Mouse (Mus musculus) kidney, adult 2 months (tissue): Measurements from ENCODE around the gene Ptprb. TPM values are rescaled to one million over a fixed set of nuclear protein-coding genes. Genes with fewer than 3 reads are reported as not detected.

Experiments
- DNase-seq: peaks from one replicate; pipeline ENCODE4 v3.0.0; 2021
- H3K27ac ChIP-seq: fragments of 200-500 bp; 2 replicates; pipeline ENCODE4 v1.5.1; 2012; ENCODE audit warnings: low read depth, low read length, control low read depth, inconsistent platforms; ENCODE audit not compliant: insufficient read depth
- H3K27me3 ChIP-seq: fragments of 200-500 bp; replicated peaks from 2 replicates; pipeline ENCODE4 v1.6.1; 2012; ENCODE audit warnings: mild to moderate bottlenecking, moderate library complexity, low read length, inconsistent platforms; ENCODE audit not compliant: control insufficient read depth, insufficient read depth
- H3K36me3 ChIP-seq: fragments of 200-500 bp; 2 replicates; pipeline ENCODE4 v1.6.1; 2012; ENCODE audit warnings: mild to moderate bottlenecking, moderate library complexity, low read length, inconsistent platforms; ENCODE audit not compliant: control insufficient read depth, insufficient read depth
- H3K4me1 ChIP-seq: fragments of 200-500 bp; 2 replicates; pipeline ENCODE4 v1.6.1; 2011; ENCODE audit warnings: low read length; ENCODE audit not compliant: control insufficient read depth, insufficient read depth
- H3K4me3 ChIP-seq: fragments of 200-500 bp; 2 replicates; pipeline ENCODE4 v1.5.1; 2011; ENCODE audit warnings: mild to moderate bottlenecking, low read depth, low read length, control low read depth; ENCODE audit not compliant: insufficient read depth
- CTCF ChIP-seq: fragments of 200-500 bp; conservative IDR thresholded peaks from 2 replicates; pipeline ENCODE4 v1.5.1; 2011; ENCODE audit warnings: low read depth, mild to moderate bottlenecking, control low read depth, low read length, moderate library complexity, mixed read lengths; ENCODE audit not compliant: insufficient read depth, insufficient read length
- POLR2A ChIP-seq: fragments of 200-500 bp; IDR thresholded peaks from one replicate; pipeline ENCODE4 v1.6.1; 2011; ENCODE audit warnings: low read depth, low read length, control low read depth
- WGBS: fragments of 180-500 bp; shearing (Covaris S2); methylation state at CpG from one replicate; pipeline ENCODE4 v1.1.7; 2018; 5-methylcytosine and 5-hydroxymethylcytosine counted together
- polyA plus RNA-seq: library from polyadenylated mRNA; depleted of rRNA; stranded (reverse); fragments of >200 nt; gene quantifications from 2 replicates; pipeline ENCODE4 v1.2.3, GENCODE M21; 2012

Ptprb gene
- polyA plus RNA-seq, 1 experiment, result 12.5 TPM

DNA sequence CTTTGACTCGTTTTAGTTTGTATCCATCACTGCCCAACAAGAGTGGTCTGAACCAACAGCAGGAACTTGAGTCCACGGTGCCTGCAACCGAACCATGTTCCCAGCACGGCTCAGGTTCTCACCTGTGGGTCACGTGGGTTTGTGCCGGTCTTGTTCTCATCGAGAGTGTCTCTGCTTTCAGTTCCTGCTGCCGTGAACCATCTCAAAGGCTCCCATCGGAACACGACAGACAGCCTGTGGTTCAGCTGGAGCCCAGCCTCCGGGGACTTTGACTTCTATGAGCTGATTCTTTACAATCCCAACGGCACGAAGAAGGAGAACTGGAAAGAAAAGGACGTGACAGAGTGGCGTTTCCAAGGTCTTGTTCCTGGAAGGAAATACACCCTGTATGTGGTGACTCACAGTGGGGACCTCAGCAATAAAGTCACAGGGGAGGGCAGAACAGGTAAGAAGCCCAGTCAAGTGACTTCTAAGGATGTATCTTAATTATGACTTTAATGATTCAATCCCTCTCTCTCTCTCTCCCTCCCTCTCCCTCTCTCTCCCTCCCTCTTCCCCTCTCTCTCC lies 71.4 kb downstream of the Ptprb start:
- no peak overlapping the region for H3K4me3 ChIP-seq
- no peak for DNase-seq
- no peaks in the 10 kb centered on the region for H3K36me3 ChIP-seq
- 80% methylated on average over 15 of the region's 15 CpGs for WGBS
- no peak overlapping the region for H3K27ac ChIP-seq
- H3K4me1 ChIP-seq, result no peaks in the 10 kb centered on the region
- no peak for TF ChIP-seq POLR2A
- TF ChIP-seq CTCF, result no peak
- H3K27me3 ChIP-seq, result no peaks in the 10 kb centered on the region

DNA sequence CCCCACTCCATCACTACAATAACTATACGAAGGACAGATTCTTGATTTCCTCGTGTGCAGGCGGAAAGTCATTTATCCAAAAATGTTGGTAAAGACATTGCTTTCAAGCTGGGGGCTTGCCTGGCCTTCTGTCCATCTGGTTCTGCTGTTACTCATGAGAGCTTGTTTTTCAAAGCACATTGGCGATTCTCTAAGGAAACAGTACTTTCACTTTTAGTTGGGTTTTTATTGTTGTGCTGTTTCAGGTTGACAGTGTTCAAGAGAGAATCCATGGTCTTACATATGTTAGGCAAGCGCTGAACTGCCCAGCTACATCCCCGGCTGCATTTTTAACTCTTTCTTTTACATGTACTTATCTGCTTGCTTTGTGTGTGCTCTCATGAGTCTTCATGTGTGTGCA lies 73.7 kb downstream of the Ptprb start:
- no peak overlapping the region for H3K27ac ChIP-seq
- no peaks in the 10 kb centered on the region for H3K4me1 ChIP-seq
- TF ChIP-seq POLR2A (no peak), CTCF (no peak)
- WGBS, result 79% methylated on average over 6 of the region's 6 CpGs
- H3K27me3 ChIP-seq, result no peaks in the 10 kb centered on the region
- no peaks in the 10 kb centered on the region for H3K36me3 ChIP-seq
- DNase-seq, result no peak
- no peak overlapping the region for H3K4me3 ChIP-seq

DNA sequence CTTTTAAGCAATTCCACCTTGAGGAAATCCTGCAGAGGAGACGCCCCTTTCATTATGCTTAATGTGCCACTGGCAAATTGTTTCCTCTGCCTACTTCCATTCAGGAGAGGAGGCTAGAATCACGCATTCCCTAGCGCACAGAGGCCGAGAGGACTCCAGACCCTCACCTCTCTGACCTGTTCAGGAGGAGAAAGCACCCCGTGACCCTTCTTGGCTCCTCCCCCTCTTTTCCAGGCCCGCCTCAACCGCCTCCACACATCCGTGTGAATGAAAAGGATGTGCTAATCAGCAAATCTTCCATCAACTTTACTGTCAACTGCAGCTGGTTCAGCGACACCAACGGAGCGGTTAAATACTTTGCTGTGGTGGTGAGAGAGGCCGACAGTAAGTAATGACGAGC lies 75.2 kb downstream of the Ptprb start:
- no peak overlapping the region for H3K4me3 ChIP-seq
- 26% methylated on average over 13 of the region's 13 CpGs for WGBS
- H3K27me3 ChIP-seq, result no peaks in the 10 kb centered on the region
- H3K27ac ChIP-seq, result no peak overlapping the region
- H3K36me3 ChIP-seq, result no peaks in the 10 kb centered on the region
- H3K4me1 ChIP-seq, result no peaks in the 10 kb centered on the region
- DNase-seq, result no peak
- no peak for TF ChIP-seq POLR2A
- TF ChIP-seq CTCF, result no peak

DNA sequence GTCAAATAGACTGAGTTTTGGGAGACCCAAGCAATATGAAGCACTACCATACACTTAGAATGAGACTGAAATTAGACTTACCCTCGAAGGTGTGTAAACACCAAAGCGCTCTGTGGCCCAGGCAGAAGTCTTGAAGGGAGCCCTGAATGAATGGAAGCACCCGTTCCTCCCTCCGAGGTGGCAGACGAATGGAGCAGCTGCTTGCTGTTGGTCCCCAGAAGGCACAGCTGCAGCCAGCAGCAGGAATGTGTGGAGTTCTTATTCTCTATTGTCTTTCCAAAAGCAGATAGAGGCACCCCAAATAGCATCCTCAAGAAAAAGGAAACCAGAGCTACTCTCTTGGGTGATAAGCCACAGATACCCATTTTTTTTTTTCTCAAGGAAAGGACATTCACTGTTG lies 79.0 kb downstream of the Ptprb start:
- Histone ChIP-seq H3K36me3 (no peaks in the 10 kb centered on the region), H3K27me3 (no peaks in the 10 kb centered on the region), H3K4me1 (no peaks in the 10 kb centered on the region), H3K27ac (no peak overlapping the region), H3K4me3 (no peak overlapping the region)
- 81% methylated on average over 5 of the region's 5 CpGs for WGBS
- no peak for DNase-seq
- TF ChIP-seq CTCF, result no peak
- no peak for TF ChIP-seq POLR2A

DNA sequence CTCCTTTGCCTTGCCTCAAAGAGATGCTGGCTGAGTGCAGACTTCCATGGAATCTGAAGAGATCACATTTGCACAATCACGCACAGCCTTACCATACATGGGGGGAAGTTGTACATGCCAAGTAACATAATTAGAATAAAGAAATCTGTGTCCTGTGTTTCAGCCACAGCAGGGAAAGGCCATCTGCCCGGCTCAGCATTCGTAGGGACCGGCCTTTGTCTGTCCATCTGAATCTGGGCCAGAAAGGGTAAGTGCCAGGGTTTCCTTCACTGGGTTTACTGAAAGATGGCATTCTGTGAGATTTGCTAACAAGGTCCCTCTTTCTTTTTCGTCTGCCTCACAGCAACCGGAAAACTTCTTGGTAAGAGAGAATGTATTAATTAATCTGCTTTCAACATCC lies 86.9 kb downstream of the Ptprb start:
- Histone ChIP-seq H3K36me3 (no peaks in the 10 kb centered on the region), H3K4me3 (no peak overlapping the region), H3K27me3 (no peaks in the 10 kb centered on the region), H3K4me1 (no peaks in the 10 kb centered on the region), H3K27ac (no peak overlapping the region)
- no peak for DNase-seq
- no peak for TF ChIP-seq CTCF
- TF ChIP-seq POLR2A, result no peak
- 89% methylated on average over 6 of the region's 6 CpGs for WGBS

DNA sequence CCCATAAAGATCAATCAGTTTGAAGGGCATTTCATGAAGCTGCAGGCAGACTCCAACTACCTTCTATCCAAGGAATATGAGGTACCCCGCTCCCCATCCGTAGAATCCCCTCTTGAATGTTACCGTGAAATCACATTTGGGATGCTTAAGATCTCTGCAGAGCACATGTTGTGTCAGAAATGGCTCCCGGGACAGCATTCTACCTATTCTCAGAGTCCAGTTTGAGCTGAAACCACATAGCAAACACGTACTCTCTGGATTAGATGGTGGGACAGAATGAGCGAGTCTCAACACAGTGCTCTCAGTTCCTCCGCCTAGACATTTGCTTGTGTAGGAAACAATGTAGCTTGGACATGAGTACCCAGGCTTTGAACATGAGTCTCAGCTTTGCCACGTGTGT lies 87.3 kb downstream of the Ptprb start:
- H3K4me1 ChIP-seq, result no peaks in the 10 kb centered on the region
- no peak for TF ChIP-seq POLR2A
- TF ChIP-seq CTCF, result no peak
- WGBS, result 90% methylated on average over 8 of the region's 8 CpGs

DNA sequence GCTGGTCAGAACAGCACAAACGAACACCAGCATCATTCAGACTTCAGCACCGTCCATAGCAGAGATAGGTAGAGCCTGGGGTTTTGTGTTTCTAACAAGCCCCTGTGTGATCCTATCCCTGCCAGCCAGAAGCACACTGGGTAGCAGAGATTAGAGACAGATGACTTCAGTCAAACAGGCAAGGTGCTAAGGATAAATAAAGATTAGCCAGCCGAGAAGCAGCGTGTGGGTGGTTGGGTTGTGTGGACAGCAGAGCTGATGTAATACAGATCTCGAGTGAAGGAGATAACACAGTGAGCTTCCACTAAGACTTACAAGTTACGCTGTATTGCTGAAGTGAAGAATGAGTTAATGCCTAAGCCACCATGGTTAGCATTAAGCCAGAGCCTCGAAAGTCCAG lies 89.4 kb downstream of the Ptprb start:
- no peak overlapping the region for H3K27ac ChIP-seq
- H3K36me3 ChIP-seq, result no peaks in the 10 kb centered on the region
- H3K27me3 ChIP-seq, result no peaks in the 10 kb centered on the region
- H3K4me3 ChIP-seq, result no peak overlapping the region
- 30% methylated on average over 7 of the region's 7 CpGs for WGBS
- H3K4me1 ChIP-seq, result no peaks in the 10 kb centered on the region
- TF ChIP-seq POLR2A, result no peak
- no peak for TF ChIP-seq CTCF
- no peak for DNase-seq

More for the DNA sequence above, 87.3 kb downstream of the Ptprb start:
- Histone ChIP-seq H3K4me3 (no peak overlapping the region), H3K27ac (no peak overlapping the region), H3K27me3 (no peaks in the 10 kb centered on the region), H3K36me3 (no peaks in the 10 kb centered on the region)
- no peak for DNase-seq

DNA sequence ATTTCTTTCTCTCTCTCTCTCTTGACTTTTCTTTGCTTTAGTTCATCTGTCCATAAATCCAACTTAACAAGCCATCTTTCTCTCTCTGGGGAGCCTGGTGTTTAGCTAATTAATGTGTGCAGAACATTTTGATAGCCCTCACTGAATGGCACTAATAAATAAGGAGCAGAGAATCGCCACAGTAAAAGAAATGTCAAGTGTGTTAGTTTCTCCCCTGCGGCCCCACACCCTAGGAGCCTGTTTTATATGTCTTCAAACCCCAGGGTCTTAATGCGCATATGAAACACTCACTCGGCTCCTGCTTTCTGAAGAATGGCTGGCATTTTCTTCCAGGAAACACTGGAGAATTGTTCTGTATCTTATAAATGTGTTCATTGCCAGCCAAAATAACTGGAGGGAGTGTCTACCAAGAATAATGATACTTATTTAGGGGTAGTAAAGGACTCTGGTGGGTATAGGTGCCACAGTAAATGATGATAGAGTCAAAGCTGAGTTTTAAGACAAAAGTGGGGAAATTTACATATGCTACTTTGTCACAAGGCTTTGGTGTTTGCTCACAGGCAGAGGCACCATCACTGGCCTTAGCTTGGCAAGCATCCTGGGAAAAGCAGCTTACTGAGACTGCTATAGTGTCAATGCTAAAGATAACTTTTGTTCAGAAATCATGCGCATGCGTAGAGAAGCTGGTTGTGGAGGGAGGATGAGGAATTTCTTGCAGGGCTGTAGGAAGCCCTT lies 95.8 kb downstream of the Ptprb start:
- Histone ChIP-seq H3K27ac (no peak overlapping the region), H3K4me3 (no peak overlapping the region), H3K36me3 (no peaks in the 10 kb centered on the region), H3K4me1 (no peaks in the 10 kb centered on the region), H3K27me3 (no peaks in the 10 kb centered on the region)
- TF ChIP-seq CTCF (no peak), POLR2A (no peak)
- no peak for DNase-seq
- 62% methylated on average over 6 of the region's 6 CpGs for WGBS
